Mouse (Mus musculus) CD8-positive naive resting alpha-beta T cell, adult 2 months (primary cell): Measurements from ENCODE around the gene Mdk.

Source experiments
- DNase-seq, 2 experiments: peaks; one replicate each; pipeline ENCODE4 v3.0.0; 2022; ENCODE audit warnings: low read depth in 2 of 2, low spot score in 2 of 2

Mdk gene

GRCm38 (mm10) chr2:91958701-91959457 is 26.8 kb upstream of the Mdk start:
- no peak for DNase-seq

GRCm38 (mm10) chr2:91958049-91958448 is 26.0 kb upstream of the Mdk start:
- no peak for DNase-seq

GRCm38 (mm10) chr2:91957096-91957495 is 25.0 kb upstream of the Mdk start:
- DNase-seq, result no peak

- DNase-seq, result no peak
These were observed 23.8 kb upstream of the Mdk start for GRCm38 (mm10) chr2:91955875-91956274.

- no peak for DNase-seq
These were observed 23.1 kb upstream of the Mdk start for GRCm38 (mm10) chr2:91955121-91955591.

GRCm38 (mm10) chr2:91953825-91954224 is 21.7 kb upstream of the Mdk start:
- DNase-seq, result no peak

- DNase-seq, result peak in 1 of 2 experiments; percentile 35
These were observed 18.4 kb upstream of the Mdk start for GRCm38 (mm10) chr2:91950275-91951085.

- DNase-seq, result no peak
These were observed 17.5 kb upstream of the Mdk start for GRCm38 (mm10) chr2:91949411-91950274.

GRCm38 (mm10) chr2:91948792-91949241 is 16.7 kb upstream of the Mdk start:
- DNase-seq, result no peak

GRCm38 (mm10) chr2:91948151-91948509 is 16.0 kb upstream of the Mdk start:
- no peak for DNase-seq

- no peak for DNase-seq
These were observed 15.5 kb upstream of the Mdk start for GRCm38 (mm10) chr2:91947397-91948150.

- DNase-seq, result no peak
These were observed 14.7 kb upstream of the Mdk start for GRCm38 (mm10) chr2:91946836-91947235.

- DNase-seq, result no peak
These were observed 13.4 kb upstream of the Mdk start, which contains the start of gene Gm9821 for GRCm38 (mm10) chr2:91945483-91945882. Gm9821 (plus strand) TSS chr2:91945703.

GRCm38 (mm10) chr2:91944170-91944950 is 12.3 kb upstream of the Mdk start:
- DNase-seq, result peak; percentile 83 to 89

GRCm38 (mm10) chr2:91942356-91942755 is 10.3 kb upstream of the Mdk start:
- DNase-seq, result no peak

GRCm38 (mm10) chr2:91939303-91939935 is 7.3 kb upstream of the Mdk start:
- DNase-seq, result no peak

- no peak for DNase-seq
These were observed 4.1 kb upstream of the Mdk start for GRCm38 (mm10) chr2:91936154-91936553.

- DNase-seq, result no peak
These were observed 2.9 kb upstream of the Mdk start for GRCm38 (mm10) chr2:91934826-91935525.

- DNase-seq, result no peak
These were observed 1.9 kb upstream of the Mdk start for GRCm38 (mm10) chr2:91934016-91934415.
